Mouse (Mus musculus) G1E (cell line): ENCODE results near the gene Macrod2. TPM values are rescaled to one million over a fixed set of nuclear protein-coding genes. Genes with fewer than 3 reads are reported as not detected.

Source experiments
- ATAC-seq: 2 replicates; pipeline ENCODE4 v1.8.0; 2016; ENCODE audit warnings: mild to moderate bottlenecking; ENCODE audit not compliant: insufficient number of reproducible peaks, poor library complexity, low FRiP score, severe bottlenecking; ENCODE audit errors: extremely low read depth
- DNase-seq: peaks from one replicate; pipeline ENCODE4 v3.0.0; 2012; ENCODE audit warnings: low spot score
- H3K27me3 ChIP-seq: 2 replicates; pipeline ENCODE4 v1.6.1; 2012; ENCODE audit warnings: mild to moderate bottlenecking, low read length, inconsistent platforms; ENCODE audit not compliant: insufficient read depth
- H3K36me3 ChIP-seq: replicated peaks from 2 replicates; pipeline ENCODE3; 2012; ENCODE audit warnings: mild to moderate bottlenecking, inconsistent platforms
- H3K4me1 ChIP-seq: 2 replicates; pipeline ENCODE4 v1.6.1; 2012; ENCODE audit warnings: low read depth, low read length, inconsistent platforms, mixed read lengths; ENCODE audit not compliant: insufficient read depth
- H3K4me3 ChIP-seq: 2 replicates; pipeline ENCODE4 v1.5.1; 2012; ENCODE audit warnings: low read depth, mild to moderate bottlenecking, inconsistent platforms, low read length, moderate library complexity, mixed read lengths
- H3K9me3 ChIP-seq: replicated peaks from 2 replicates; pipeline ENCODE4 v1.6.1; 2012; ENCODE audit warnings: inconsistent platforms
- CTCF ChIP-seq: IDR thresholded peaks from 2 replicates; pipeline ENCODE4 v1.5.1; 2012; ENCODE audit warnings: low read depth, low read length, inconsistent platforms, mixed read lengths
- GATA1 ChIP-seq: IDR thresholded peaks from 2 replicates; pipeline ENCODE4 v1.6.1; 2012; ENCODE audit warnings: borderline replicate concordance, low read length, inconsistent platforms, mixed read lengths
- GATA2 ChIP-seq: IDR thresholded peaks from 2 replicates; pipeline ENCODE4 v1.6.1; 2012; ENCODE audit warnings: low read depth, low read length, inconsistent platforms, borderline replicate concordance
- POLR2AphosphoS5 ChIP-seq: IDR thresholded peaks from 2 replicates; pipeline ENCODE4 v1.6.1; 2012; ENCODE audit warnings: low read depth, low read length, inconsistent platforms; ENCODE audit not compliant: insufficient replicate concordance
- TAL1 ChIP-seq: conservative IDR thresholded peaks from 2 replicates; pipeline ENCODE4 v1.6.1; 2012; ENCODE audit warnings: low read depth, low read length, inconsistent platforms, mixed read lengths
- polyA plus RNA-seq: library from polyadenylated mRNA; stranded (reverse); fragments of >175 nt; gene quantifications from 2 replicates; pipeline ENCODE4 v1.2.3, GENCODE M21; 2012
- total RNA-seq, 2 experiments: library from RNA; stranded (forward) in 1 of 2; stranded (reverse) in 1 of 2; fragments of 200-1000 nt in 1 of 2; fragments of >200 nt in 1 of 2; fragmentation: Nextera tagmentation in 1 of 2; gene quantifications; 2 replicates each; pipeline ENCODE4 v1.2.3; 2014 to 2017

Macrod2 gene
- total and polyA plus RNA-seq, 3 experiments: 0.38 TPM; not detected in 2

- no peak overlapping the region for H3K4me3 ChIP-seq
- DNase-seq (no peak), ATAC-seq (no peak)
- H3K9me3 ChIP-seq: peaks cover 5% of the 10 kb centered on the region; the same call in 1 of the 2 replicates
- no peaks in the 10 kb centered on the region for H3K27me3 ChIP-seq
- no peak for TF ChIP-seq TAL1
- TF ChIP-seq GATA1: no peak
- no peak for TF ChIP-seq POLR2AphosphoS5
- no peak for TF ChIP-seq GATA2
- no peak for TF ChIP-seq CTCF
- H3K36me3 ChIP-seq: no peaks in the 10 kb centered on the region
- no peaks in the 10 kb centered on the region for H3K4me1 ChIP-seq
Measured at GRCm38 (mm10) chr2:140666846-140667245, 271.7 kb downstream of the Macrod2 start.

DNA sequence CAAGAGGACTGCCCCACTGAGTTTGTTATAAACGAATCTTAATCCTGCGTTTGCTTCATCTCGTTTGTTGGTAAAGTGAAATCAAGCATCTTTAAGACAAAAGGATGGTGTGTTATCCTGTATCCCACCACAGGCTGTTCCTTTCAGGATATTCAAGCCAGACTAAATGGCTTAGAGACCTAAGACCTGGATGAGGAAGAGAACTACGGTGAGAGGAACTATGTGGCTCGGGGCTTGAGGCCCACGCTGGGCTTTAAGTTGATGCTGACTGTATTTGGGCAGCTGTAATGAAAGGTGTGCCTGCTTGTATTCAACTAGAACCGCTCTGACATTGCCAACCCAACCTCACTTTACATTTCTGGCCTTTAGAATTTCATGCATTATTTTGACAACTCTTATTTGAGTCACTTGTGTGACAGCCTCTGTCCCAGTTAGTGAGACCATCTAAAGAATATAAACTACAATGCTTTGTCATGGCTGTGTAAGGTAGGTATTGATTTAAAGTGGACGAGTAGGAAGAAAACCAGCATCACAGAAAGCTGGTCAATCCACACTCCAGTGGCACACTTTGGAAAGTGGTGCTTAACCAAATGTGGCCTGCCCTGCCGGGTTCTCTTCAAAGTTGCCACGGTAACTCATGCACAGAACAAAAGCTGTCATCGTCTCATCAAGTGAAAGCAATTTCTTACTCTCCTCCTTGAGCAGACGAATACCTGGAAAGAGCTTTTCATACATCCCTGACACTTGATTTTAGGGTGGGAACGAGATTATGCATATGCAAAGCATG is 272.3 kb downstream of the Macrod2 start:
- TF ChIP-seq GATA1: no peak
- TF ChIP-seq CTCF: no peak
- TF ChIP-seq POLR2AphosphoS5: no peak
- no peak for TF ChIP-seq GATA2
- TF ChIP-seq TAL1: no peak

GRCm38 (mm10) chr2:140668311-140668710 is 273.2 kb downstream of the Macrod2 start:
- Histone ChIP-seq H3K36me3 (no peaks in the 10 kb centered on the region), H3K4me1 (no peaks in the 10 kb centered on the region), H3K4me3 (no peak overlapping the region), H3K9me3 (peaks cover 5% of the 10 kb centered on the region; the same call in 1 of the 2 replicates), H3K27me3 (no peaks in the 10 kb centered on the region)
- ATAC-seq: no peak
- no peak for DNase-seq
- TF ChIP-seq GATA2 (no peak), POLR2AphosphoS5 (no peak), CTCF (no peak), GATA1 (no peak), TAL1 (no peak)

More for the DNA sequence above, 272.3 kb downstream of the Macrod2 start:
- Histone ChIP-seq H3K27me3 (no peaks in the 10 kb centered on the region), H3K36me3 (no peaks in the 10 kb centered on the region), H3K4me1 (no peaks in the 10 kb centered on the region), H3K4me3 (no peak overlapping the region), H3K9me3 (peaks cover 5% of the 10 kb centered on the region; the same call in 1 of the 2 replicates)
- ATAC-seq (no peak), DNase-seq (no peak)

DNA sequence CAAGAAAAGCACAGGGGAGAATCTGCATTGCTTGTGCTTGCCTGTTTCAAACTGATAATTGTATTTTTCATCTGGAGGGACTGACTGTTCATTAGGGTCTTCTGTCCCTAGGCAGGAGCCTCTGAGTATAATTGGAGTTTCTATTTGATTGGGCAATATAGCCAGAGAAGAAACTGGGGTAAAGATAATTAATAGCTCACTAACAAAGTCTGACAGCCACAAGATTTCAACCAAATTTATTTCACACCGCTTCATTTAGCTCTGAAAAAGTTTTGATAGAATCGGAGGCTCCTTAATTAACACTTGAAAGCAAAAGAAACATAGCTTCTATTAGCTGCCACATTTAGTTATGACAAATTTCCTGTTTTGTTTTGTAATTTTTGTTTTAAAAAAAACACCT is 274.0 kb downstream of the Macrod2 start:
- no peaks in the 10 kb centered on the region for H3K36me3 ChIP-seq
- H3K27me3 ChIP-seq: no peaks in the 10 kb centered on the region
- DNase-seq (no peak), ATAC-seq (no peak)
- no peak overlapping the region for H3K4me3 ChIP-seq
- no peaks in the 10 kb centered on the region for H3K4me1 ChIP-seq
- peaks cover 5% of the 10 kb centered on the region; the same call in 1 of the 2 replicates for H3K9me3 ChIP-seq
- TF ChIP-seq TAL1 (no peak), CTCF (no peak), GATA1 (no peak), GATA2 (no peak)

- peaks cover 5% of the 10 kb centered on the region; the same call in 1 of the 2 replicates for H3K9me3 ChIP-seq
- H3K36me3 ChIP-seq: no peaks in the 10 kb centered on the region
- H3K27me3 ChIP-seq: no peaks in the 10 kb centered on the region
- H3K4me3 ChIP-seq: no peak overlapping the region
- DNase-seq (no peak), ATAC-seq (no peak)
- TF ChIP-seq GATA1 (no peak), POLR2AphosphoS5 (no peak), TAL1 (no peak), GATA2 (no peak), CTCF (no peak)
- no peaks in the 10 kb centered on the region for H3K4me1 ChIP-seq
Measured at GRCm38 (mm10) chr2:140669786-140670185, 274.7 kb downstream of the Macrod2 start.

DNA sequence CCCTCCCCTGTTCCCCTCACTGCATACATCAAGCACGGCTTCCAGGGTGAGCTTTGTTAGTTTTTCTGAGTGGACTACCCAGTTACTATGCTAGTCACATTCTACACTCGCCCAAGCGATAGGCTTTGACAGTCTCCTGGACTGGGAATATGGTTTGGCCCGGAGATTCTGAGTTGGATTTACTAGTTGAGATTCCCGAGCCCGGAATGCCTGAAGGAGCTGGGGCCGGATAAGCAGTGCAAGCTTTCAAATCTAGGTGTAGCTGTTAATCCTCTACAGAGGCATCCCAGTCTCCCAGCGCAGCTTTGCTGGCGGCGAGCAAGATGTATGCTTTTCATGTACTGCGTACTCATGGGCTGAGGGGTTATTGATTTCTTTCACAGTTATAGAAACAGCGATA is 275.3 kb downstream of the Macrod2 start:
- peaks cover 5% of the 10 kb centered on the region; the same call in 1 of the 2 replicates for H3K9me3 ChIP-seq
- DNase-seq (no peak), ATAC-seq (no peak)
- H3K27me3 ChIP-seq: no peaks in the 10 kb centered on the region
- H3K36me3 ChIP-seq: no peaks in the 10 kb centered on the region
- TF ChIP-seq POLR2AphosphoS5 (no peak), GATA2 (no peak), CTCF (no peak), TAL1 (no peak), GATA1 (no peak)
- H3K4me1 ChIP-seq: no peaks in the 10 kb centered on the region
- H3K4me3 ChIP-seq: no peak overlapping the region
